Mouse (Mus musculus) layer of hippocampus, postnatal 36 days (tissue): Measurements from ENCODE around the gene Vps13a. TPM values are rescaled to one million over a fixed set of nuclear protein-coding genes. Genes with fewer than 3 reads are reported as not detected.

Experiments used
- DNase-seq, 2 experiments: peaks; one replicate each; pipeline ENCODE4 v3.0.0; 2022
- total RNA-seq, 2 experiments: library from RNA; stranded (reverse); gene quantifications; 2 replicates each; pipeline ENCODE4 v1.2.3; 2021

Gene Vps13a
- total RNA-seq, 2 experiments from 2014 or later = 79.3 to 80.6 TPM

DNA sequence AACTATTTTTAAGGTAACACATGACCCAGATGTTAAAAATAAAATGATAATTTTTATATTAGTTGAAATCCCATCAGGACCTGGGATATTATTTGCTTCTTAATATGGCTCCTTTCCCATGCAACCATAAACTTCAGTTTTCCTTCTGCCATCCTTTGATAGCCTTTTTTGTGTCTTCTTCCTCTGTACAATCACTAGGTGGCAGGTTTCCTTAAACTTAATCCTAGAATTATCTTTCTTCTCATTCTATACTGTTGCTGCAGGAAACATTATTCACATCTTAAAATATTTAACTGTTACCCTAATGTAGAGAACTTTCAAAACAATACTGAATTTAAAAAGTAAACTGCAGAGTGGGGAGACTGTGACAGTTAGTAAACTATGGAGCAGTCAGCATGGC, 24.9 kb downstream of the Vps13a start:
- DNase-seq = no peak

DNA sequence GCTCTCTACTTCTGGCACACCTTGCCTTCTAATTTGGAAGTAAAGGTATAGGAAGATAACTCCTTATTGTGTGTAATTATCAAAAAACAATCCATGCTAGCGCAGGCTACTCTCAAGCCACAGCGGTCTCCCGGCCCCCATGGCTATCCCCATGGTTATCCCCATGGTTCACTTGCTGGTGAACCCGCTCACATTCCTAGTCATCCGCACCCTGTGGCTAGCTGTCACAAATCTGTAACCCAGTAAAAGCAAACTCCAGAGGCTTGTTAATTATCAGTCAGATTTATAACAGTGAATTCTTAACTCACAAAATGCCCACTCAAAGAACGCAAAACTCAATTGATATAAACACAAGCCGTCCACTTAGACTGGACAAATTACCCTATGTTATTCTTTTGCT, 25.5 kb downstream of the Vps13a start:
- no peak for DNase-seq

DNA sequence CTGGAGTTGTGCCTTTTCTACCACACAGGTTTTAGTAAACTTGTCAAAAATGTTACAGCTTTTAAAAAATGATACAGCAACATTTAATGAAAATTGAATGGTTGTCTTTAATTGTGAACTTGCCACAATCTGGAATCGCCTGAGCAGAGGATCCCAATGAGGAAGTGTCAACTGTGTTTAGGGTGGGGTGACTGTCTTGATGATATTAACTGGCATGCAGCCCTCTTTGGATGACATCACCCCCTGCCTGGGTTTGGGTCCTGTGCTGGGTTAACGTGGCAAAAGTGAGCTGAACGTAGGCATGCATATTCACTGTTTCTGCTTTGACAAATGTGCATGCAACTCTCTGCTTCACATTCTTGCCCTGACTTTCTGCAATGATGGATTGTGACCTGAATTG, 27.6 kb downstream of the Vps13a start:
- DNase-seq = no peak

DNA sequence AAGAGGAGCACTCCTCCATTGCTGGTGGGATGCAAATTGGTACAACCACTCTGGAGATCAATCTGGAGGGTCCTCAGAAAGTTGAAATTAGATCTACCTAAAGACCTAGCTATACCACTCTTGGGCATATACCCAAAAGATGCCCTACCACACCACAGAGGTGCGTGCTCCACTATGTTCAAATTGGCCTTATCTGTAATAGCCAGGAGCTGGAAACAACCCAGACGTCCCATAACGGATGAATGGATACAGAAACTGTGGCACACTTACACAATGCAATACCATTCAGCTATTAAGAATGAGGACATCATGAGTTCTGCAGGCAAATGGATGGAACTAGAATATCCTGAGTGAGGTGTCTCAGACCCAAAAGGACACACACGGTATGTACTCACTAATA, 43.9 kb downstream of the Vps13a start:
- DNase-seq = no peak

DNA sequence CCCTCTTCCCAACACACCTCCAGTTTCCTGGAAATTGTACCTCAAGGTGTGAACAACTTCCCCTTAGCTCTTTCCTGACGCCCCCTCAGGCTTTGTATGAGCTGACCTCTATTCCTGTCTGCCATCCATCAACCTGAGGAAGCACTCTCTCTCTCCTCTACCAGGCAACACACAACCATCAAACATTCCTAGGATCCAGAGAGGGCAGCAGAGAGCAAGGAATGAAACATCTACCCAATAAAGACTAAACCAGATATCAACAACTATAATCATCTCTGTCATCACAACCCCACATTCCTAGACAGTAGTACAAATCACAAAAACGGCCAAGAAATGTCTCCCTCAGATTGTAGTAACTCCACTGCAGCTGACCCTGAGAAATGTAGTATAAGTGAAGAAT, 52.0 kb downstream of the Vps13a start:
- no peak for DNase-seq

DNA sequence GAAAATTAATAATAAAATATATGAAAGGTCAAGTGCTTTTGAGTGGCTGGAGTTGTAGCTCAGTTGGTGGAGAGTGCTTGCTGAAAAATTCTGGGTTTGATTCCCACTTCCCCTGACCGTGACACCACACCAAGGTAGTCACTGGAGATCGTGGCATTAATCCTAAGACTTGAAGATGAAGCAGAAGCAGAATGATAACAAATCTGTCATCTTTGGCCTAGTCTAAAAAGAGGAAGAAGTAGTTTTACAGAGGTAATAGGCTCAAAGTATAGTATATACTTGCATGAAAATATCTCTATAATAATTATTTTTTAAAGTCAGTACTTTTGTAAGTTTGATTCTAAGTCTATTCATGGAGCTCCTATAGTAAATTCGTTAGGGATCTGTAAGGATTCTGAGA, 65.5 kb downstream of the Vps13a start:
- no peak for DNase-seq

DNA sequence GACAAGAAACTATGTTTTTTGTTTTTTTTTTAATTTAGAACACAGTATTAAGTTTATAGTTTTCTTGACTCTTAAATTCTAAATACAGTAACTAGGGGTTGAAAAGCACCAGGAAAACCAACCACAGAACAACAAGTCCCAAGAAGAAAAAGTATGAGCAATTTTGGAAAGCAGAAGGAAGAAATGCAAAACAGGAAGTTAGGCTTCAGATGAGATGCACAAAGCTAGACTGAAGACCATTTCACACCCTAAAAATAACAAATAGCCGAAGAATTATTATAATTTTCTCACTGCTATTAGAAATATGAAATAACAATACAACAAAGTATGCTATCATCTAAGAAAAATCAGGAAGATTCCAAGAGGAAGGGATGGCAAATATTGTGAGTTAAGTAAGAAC, 78.9 kb downstream of the Vps13a start:
- DNase-seq = no peak

DNA sequence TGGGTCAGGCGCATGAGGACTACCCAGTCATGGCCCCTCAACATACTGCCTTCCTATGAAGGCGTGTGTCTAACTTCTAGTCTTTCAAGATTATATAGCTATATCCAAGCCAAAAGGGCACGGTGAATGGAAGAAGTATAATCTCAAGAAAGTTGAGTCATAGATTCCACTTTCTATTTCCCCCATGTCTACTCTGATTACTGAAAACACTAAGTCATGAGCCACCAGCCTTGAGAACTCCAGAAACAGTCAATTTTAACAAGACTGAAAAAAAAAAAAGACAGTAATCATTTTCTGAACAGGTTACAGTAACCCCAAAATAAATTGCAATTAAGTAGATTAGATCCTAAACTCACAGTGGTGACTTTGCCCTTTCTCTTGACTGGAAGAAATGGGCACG, 95.8 kb downstream of the Vps13a start:
- no peak for DNase-seq

DNA sequence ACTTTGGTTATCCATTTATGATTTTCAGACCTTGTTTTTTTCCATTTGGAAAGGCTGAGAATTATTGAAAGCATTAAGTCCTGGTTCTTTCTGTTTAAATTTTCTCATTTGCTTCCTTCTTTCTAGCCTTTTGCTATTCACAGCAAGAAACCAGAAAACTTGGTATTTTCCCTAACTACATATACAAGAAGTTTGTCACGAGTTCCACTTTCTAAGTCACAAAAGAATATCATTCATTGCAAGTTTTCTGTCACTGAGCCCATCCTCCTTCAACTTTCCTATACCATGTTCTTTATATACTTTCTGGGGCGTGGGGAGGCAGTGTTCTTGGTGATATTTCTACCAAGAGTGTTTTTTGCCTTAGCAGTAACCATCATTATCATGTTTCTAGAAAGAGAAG, 96.5 kb downstream of the Vps13a start:
- no peak for DNase-seq

DNA sequence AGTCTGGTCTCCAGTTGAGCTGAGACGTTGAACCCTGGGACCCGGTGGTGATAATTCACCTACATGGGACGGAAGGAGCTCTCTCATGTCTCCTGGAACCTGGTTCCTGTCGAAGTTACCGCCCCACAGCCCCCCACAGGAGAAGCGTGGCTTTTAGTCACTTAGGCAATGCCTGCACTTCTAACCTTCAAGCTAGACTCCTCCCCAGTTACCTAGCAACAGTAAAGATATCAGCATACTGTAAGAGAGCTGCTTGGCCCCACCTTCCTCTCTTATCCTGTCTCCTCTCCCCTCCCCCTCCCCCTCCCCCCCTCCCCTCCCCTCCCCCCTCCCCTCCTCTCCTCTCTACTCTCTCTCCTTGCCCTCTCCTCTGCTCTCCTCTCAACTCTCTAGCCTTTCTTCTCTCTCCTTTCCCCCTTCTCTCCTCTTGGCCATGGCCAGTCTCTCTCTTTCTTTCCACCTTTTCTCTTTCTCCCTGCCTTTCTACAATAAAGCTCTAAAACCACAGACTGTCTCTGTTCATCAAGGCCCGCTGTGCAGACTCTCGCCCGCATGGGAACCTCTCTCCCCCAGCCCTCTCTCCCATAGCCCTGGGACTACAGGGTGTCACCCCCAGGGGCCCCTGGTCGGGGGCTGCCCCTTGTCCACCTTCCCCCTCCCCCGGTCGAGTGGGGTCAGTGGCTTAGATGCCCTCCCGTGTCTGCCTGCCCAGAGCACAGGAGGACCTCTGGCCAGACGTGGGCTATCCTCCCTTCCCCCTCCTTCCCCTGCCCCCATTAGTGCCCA, 154.9 kb downstream of the Vps13a start:
- DNase-seq = no peak

DNA sequence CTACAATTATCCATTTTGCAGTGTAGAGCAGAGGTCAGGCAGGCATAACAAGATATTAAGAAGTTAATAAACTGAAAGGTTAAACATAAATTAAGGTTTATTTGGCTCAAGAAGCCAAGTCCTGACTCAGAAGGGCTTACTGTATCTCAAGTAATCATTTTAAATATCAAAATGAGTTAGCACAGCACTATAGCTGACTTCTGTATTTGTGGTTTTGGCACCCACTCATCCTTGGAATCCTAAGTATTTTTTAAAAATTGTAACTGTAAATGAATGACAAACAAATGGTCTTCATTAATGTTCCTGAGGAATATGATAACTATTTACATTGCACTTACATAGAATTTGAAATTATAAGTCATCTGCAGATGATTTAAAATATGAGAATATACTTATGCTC, 155.7 kb downstream of the Vps13a start:
- DNase-seq = no peak

DNA sequence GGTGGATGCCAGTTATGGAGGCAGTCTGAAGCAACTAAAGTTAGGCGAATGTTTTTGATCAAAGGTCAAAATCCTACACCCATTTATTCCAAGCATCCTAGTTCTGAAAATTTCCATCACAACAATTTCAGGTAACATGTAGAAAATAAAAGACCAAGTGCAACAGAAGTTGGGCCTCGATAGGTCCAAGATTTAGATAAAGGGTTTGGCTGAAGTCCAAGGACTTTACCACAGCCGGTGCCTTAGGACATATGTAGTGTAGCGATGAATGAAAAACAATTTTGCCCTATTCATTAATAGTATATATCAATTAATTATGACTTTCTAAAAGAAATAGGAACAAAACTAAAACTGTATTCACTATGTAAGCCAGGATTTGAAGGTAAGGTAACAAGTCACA, 157.6 kb downstream of the Vps13a start:
- DNase-seq = no peak

DNA sequence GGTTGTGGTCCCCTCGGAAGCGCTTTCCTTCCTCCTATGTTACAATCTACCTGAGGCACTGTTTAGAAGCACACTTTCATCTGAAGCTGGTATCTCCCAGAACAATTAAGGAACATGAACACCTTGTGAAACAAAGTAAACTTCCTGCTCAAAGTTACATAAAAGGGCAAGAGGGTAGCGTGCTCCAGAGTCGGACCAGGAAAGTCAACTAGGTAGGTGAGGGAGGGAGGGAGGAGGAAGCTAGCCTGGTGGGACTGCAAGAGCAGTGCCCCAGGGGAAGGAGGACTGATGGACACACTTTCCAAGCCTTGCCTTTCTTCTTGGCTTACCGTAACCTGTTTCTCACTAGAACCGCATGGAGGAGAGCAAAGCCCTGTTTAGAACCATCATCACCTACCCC, 173.1 kb downstream of the Vps13a start:
- no peak for DNase-seq

DNA sequence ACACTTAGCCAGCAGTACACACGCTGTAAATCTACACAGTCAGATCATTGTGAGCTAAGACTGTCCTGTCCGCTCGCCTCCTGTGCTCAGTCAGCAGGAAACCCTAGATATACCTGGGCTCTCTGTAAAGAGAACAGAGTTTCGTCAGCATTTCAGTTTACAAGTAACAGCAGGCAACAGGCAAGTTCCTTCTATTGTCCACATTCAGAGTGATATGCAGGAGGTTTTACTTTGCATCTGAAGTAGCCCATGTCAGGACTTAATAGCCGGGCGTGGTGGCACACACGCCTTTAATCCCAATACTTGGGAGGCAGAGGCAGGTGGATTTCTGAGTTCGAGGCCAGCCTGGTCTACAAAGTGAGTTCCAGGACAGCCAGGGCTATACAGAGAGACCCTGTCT, 178.7 kb downstream of the Vps13a start:
- no peak for DNase-seq

DNA sequence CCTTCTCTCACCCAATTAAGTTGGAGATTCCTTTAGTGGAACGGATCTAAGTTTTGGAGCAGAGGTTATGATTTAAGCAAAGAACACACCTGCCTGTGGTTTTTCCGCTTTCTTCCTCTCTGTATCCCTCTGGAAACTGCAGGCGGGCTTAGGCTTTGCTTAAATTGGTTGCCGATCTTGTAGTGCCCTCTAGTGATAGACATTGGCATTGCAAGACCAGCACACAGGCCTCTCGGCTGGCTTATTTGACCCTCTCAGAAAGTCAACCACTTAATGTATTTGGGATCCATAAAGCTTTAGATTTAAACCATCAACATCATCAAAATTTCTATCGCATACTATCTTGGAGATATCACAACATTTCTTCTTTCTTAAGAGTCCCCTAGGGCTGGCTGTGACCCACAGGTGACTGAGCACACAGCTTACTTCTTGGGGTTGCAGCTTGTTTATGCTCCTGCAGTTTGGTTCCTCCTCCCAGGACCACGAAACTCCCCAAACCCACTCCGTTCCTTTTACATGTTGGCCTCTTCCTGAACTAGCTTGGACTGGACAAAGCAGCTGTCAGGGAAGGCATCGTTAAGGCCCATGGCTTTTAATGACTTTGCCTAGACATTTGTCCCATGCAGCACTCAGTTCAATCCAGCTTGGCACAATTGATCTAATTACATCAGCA, 181.3 kb downstream of the Vps13a start:
- peak; percentile 57 to 70 for DNase-seq

DNA sequence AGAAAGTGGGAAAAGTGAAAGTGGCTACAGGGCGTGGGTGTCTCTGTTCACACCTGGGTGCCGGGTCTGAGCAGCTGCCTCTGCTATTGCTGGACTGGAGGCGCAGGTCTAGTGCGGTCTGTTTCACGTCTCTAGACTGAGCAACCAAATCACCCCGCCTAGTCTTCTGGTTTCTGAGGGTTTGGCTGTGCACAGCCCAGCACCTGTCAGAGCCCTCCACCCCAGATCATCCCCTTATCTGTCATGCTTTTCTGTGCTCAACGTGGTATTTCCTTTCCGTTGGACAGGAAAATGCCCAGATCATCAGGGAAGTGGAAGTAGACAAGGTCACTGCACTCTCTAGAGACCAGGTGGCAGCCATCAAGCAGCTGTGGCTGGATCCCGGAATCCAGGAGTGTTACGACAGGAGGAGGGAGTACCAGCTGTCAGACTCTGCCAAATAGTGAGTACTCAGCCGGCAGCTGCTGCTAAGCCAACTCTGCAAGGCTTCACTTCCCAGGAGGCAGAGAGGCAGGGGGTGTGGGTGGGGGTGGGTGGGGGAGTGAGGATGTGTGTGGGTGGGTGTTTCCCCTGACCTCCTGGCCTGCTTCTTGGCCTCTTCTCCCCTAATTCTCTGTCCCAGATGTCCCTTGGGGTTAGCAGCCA, 182.0 kb downstream of the Vps13a start:
- DNase-seq = no peak

DNA sequence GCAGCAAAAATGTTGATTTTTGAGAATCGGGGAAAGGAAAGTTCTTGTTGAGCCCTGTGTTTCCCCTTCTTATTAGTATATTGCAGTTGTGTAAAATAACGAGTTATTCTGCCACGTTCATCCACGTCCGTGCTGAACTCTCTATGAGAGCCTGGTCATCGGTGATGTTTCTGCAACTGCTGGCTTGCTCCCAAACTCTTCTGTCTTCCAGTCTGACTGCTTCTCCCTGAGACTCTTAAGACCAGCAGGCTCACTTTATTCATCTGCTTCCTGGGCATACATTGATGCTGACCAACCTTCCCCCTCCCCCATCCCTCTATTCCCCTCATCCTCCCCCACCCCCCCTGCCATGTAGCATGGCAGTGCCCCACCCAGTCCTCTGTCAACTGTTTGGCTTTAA, 183.5 kb downstream of the Vps13a start:
- DNase-seq = no peak

DNA sequence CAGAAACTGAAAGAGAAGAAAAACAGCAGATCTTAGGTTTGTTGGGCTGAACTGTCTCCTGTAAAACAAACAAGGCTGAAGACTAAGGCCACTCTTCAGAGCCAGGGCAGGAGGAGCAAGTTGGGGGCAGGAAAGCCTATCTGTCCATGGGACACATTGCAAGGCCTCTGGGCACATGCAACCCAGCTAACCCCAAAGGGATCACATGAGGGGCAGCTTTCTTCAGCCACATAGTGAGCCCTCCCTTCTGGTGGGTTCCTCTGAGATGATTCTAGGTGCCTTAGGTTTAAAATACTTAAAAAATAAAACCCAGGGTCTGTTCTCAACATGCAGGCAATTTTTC, 186.8 kb downstream of the Vps13a start:
- DNase-seq = no peak

DNA sequence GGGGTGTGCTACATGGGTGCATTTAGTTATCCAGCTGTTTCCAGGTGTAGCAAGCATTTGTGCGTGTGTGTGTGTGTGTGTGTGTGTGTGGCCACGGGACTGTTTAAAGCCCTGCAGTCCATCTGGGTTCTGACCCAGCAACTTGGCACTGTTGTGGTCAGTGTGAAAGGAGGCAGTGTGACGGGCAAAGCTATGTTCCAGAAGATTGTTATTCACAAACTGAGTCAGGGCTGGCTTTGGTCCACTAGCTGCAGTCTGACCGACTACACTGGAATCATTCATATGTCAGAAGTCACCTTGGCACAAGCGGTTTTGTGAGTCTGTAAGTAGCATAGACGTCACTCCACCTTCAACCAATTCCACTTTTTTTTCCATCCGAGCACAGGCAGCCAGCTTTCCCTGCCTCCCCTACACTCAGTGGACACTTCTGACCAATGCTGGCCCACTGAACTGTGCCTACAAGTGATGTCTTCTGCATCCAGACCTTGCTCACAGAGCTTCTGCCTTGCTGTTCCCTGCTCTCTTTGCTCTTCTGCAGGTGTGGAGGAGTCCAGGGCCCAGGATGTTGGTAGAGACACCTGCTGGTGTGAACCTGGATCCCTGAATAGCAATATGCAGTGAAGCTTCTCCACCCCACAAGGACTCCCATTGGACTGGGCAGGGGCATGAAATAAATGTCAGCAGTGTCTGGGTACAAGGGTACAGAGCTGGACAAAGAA, 187.3 kb downstream of the Vps13a start:
- peak in 1 of 2 experiments; percentile 28 for DNase-seq

DNA sequence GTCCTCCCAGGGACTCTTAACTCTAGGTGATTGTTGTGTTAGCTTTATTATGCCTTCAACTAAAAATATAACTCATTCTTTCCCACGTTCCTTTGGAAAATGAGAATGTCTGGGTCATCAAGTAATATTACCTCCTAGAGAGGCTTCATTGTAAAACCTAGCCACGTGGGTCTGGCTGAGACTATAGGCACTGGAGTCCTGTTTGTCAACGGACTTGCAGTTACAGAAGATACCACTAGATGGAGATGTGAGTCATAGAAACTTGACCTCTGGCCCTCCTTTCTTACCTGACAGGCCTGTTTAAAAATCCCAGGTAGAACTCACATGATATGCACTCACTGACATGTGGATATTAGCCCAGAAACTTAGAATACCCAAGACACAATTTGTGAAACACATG, 195.4 kb downstream of the Vps13a start:
- no peak for DNase-seq

DNA sequence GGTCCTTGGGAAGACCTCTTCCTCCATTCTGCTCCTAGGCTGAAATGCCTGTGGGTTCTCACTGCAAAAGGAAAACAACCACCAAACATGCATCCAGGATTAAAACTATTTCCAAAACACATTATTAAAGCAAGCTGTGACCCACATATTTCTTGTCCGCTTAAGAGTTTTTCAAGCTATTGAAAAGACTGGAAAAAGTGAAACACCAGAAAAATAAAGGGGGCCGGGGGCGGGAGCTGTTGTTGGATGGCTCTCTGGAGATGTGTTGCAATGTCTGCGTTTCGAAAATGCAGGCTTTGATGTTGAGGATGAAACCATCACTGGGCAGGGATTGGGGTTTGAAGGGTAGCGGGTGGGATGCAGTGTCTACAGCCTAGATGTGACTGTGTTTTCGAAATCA, 196.2 kb downstream of the Vps13a start:
- no peak for DNase-seq

DNA sequence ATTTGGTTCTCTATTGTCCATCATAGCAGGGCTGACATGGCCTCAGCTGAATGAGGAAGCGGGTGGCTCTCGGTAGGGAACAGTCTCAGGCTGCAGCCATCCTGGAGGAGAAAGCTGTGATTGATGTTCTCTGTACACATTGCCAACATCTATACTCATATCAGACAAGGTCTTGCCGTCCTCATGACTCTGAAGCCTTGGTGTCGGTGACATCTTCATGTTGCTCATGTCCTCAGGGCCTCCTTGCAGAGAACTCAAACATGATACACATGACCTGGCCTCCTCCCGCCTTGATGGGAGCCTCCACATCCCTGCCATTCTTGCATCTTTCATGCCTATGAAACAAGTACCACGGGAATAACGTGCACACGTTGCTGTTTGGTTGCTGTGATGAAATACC, 200.2 kb downstream of the Vps13a start:
- no peak for DNase-seq

DNA sequence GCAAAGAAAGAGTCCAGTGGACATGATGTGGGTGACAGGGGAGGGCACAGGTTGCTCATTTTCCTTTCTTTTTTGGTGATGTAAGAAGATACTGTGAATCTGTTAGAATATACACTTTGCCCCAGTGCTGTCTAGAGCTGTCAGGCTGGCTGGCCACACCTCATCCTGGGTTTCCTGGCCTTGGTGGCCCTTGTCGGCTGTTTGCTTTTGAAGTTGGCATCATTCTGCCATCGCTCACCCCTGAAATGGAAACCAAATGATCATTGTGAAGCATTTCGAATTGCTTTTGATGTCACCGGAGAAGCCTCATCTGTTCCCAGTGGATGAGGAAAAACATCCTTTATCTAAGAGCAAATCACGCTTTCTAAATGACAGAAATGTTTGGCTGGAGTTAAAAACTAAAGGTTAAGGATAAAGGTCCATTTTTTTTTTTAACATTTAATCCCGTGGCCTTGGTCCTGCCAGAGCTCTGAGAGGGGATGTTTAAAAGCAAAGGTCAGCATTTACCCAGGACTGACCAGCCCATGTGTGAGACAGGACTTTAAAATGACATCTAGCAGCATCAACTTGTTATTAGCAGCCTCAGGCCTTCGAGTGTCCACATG, 201.0 kb downstream of the Vps13a start:
- DNase-seq = no peak
